Mouse (Mus musculus) testis, postnatal 14 days (tissue): ENCODE measurements around the gene Pdcd1lg2.

ENCODE experiments used
- DNase-seq: peaks from one replicate; pipeline ENCODE4 v3.0.0; 2021; ENCODE audit warnings: low spot score

The Pdcd1lg2 gene

DNA sequence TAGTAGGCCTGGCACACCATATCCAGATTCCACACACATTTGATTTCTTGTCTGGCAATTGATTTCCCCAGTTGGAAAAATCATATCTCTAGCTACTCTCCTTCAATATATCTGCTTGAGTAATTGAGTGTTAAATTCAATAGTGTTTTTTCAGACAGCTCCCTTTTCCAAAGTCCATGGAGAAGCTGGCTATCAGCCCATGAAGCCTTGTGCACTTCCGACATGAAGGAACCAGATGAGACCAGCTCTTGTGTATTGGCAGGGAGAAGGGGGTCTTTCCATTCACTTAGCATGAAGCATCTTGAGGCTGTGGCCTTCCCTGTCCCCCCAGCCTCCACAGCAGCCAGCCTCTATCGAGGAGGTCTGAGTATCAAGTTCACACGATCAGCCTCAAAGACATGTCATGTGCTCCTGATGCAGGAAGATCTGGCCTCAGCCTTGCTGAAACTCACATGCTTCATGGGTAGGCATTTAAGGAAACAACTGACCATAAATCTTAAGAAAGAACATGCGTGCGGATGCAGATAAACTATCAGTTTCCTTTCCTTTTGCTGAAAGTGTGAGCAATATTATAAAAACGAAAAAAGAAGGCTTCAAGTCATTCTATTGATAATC is 88.2 kb downstream of the Pdcd1lg2 start:
- DNase-seq = no peak

DNA sequence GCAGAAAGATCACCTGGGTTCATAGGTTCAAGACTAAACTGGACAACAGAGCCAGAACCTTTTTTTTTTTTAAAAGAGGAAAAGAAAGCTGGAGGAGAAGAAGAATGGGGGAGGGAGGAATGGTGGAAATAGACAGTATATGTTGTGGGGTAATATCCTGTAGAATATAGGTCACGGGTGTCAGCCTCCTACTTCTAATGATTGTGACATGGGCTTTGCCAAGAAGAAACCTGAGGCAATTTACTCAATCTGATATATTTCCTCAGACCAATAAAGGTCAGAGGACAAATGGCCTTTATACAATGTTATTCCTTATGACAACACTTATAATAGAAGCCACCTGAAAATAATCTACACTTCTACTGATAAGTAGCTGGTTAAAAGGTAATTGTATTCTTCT is 89.6 kb downstream of the Pdcd1lg2 start:
- DNase-seq = no peak

DNA sequence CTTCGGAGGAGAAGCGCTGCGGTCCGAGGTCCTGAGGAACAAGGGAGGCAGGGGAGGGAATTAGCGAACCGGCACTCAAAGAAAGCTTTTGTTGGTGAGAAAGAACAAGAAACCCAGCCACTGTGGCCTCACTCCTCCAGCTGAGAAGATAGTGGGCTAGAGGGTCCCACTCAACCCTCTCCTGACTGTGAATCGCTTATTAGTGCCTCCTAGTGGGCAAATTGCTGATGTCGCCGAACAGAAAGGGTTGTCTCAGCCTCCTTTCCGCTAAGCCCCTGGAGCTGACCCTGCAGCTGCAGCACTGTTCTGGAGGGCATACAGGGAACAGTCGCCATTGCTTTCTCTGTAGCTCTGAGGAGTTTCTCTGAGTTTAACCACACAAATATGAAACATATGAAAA is 90.4 kb downstream of the Pdcd1lg2 start:
- peak; percentile 55 for DNase-seq

DNA sequence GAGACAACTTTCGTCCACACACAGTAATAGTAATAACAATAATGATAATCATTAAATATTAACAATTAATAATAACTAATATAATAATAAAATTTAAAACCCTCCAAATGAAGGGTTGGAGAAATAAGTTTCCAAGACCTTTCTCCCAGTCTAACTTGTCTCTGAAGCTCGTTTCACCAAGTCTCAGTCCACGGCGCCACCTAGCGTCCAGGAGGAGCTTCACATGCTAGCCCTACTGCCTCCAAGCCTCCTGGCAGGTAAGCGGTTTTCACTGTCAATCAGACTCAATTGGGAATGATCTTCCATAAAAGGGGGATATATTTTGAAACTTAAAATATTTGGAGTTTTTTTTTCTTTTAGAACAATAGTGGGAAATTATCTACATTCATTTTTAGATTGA is 90.8 kb downstream of the Pdcd1lg2 start:
- DNase-seq = peak; percentile 86

DNA sequence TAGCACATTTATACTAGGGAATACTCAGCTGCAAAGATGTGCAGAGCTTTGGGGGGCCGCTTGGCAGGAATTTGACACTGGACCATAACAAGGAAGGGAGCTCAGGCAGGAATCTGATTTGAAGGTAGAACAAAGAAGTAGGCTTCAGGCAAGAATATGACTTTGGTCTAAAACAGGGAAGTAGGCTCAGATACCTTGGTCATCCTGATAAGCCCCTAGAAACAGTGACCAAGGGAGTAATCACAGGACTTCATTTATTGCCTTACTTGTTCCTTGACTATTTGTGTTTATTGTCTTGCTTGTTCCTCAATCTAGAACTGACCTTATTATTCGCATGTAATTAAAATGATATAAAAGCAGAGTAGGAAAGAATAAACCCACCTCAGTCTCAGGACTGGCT is 93.4 kb downstream of the Pdcd1lg2 start:
- DNase-seq = no peak

DNA sequence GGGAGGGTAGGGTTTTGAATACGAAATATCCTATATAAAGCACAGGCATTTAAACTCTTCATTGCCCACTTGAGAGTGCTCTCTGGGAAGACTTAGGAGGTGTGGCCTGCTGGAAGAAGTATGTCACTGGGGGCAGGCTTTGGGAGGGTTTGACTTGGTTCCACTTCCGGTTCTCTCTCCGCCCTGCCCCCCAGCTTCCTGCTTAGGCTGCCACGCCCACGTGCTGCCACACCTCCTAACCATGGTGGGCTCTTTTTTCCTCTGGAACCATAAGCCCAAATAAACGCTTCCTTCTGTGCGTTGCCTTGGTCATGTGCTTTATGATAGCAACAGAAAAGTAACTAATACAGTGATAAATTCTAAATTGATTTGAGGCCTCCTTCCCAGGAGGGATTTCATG is 94.9 kb downstream of the Pdcd1lg2 start:
- DNase-seq = peak; percentile 80

DNA sequence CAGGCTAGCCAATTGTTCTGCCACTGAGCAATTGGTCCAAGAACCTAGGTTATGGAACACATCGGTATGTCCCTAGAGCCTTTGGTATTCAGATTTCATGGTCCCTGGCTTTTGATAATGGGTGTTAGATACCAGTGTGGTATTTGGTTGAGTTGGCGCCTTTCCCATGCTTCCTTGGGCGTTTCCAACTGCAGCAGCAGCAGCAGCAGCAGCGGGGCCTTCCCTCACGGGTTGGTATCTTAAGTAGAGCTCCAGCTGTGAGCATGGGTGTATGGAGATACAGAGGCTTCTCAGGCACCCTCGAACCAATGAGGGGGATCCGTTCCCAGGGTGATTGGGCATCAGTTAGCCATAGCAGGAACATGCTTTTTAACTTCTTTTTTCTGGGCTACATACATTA is 97.5 kb downstream of the Pdcd1lg2 start:
- DNase-seq = no peak

DNA sequence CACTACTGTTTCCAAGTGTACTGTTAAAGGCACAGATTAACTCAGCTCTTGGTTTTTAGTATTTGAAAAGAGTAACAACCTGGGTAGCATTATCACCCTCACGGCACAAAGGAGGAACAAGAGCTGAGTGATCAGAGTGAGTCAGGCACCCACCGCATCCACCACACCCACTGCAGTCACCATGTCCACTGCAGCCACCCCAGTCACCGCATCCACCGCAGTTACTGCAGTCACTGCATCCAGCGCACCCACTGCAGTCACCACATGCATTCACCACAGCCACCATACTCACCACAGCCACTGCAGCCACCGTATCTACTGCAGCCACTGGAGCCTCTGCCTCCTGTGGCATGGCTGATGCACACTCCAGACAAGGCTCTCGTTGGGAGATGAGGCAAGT is 99.1 kb downstream of the Pdcd1lg2 start:
- no peak for DNase-seq

DNA sequence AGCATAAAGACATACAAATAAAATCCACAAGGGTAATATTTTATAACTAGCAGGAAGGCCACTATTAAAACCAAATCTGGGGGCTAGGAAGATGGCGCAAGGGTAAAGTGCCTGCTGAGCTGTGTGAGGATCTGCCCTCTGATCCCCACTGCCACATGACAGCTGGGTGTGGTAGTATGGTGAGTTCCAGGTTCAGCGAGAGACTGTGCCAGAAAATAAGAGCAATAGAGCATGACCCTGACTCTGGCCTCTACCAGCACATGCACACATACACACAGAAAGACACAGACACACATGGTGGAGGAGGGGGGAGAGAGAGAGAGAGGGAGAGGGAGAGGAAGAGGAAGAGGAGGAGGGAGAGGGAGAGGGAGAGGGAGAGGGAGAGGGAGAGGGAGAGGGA is 101.1 kb downstream of the Pdcd1lg2 start:
- no peak for DNase-seq

DNA sequence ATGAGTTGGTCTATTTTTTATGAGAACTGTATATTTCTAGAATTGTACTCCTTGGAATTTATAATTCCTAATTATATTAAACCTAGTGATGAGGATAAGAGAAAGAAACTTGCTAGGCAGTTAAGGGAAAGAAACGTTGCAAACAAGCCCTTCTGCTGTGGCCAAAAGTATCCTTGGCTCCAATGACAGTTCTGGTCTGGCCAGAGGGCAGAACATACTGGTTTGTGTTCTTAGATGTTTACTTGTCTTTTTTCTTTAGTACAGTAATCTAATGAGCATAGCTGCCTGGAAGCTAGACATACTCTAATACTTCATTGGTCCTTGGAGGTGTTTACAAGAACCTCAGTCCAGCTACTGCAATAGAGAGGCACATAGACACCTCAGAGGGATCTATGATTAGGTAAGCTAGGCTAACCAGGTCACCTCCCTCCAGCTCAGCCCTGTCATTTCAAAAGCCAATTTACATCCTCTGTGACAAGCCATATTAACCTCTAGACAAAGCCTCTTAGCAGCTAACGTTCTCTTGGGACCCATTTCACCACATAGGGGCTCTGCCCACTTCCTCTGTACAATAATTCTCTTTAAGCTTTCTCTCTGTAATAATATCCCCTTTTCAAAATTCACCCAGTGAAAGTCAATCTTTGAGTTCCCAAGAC is 102.5 kb downstream of the Pdcd1lg2 start:
- DNase-seq = no peak

DNA sequence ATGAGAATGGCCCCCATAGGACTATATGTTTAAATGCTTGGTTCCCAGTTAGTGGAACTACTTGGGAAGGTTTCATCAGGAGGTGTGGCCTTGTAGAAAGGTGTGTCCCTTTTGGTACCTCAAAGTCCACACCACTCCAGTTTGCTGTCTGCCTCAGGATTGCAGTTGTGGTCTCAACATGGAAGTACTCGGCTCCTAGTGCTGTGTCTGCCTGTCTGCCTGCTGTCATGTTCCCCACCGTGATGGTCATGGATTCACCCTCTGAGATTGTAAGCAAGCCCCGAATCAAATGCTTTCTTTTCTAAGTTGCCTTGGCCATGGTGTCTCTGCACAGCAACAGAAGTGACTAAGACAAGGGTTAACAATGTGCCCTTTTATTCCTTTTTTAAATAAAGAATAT is 103.4 kb downstream of the Pdcd1lg2 start:
- DNase-seq = no peak

DNA sequence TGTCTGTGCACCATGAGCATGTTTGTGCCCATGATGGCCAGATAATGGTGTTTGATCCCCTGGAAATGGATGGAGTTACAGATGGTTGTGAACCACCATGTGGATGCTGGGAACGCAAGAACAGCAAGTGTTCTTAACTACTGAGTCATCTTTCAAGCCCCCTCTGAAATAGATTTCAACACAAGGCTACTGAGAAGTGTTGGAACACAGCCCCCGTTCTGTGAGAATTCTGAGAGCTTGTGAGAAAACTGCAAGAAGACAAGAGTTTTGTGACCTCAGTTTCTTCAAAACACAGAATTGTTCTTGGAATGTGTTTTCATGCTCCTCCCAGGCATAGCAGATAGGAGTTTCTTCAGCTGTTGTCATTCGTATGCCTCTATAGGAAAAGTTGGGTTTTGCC is 104.7 kb downstream of the Pdcd1lg2 start:
- no peak for DNase-seq

DNA sequence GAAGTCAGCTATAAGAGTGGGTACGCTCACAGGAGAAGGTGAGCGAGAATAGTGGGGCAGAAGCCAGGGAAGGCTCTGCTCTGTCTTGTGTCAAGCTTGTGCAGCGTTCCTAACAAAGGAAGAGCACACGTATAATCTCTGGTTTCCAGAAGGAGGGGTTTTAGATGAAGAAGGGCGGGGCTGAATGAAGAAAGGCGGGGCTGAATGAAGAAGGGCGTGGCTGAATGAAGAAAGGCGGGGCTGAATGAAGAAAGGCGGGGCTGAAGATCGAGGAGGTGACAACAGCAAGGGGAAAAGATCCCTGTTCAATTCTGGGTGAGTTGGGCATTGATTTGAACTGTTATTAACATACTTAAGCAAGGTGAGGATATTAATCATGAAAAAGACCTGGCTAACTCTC is 105.3 kb downstream of the Pdcd1lg2 start:
- no peak for DNase-seq

DNA sequence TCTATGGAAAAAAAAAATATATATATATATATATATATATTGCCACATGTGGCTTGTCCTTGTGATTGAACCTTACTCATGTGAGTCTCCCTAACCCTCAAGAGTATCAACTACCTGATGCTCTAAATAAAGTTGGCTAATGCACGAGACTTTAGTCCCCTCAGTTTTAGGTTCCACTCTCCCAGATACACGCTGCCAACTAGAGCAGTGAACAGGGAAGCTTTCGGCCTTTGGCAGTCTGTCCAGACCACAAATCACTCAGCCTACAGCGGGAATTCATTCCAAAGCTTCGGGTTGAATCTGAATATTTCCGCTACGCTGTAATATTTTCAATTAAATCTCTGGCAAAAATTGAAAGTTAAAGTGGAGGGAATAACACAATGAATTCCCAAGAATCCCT is 107.7 kb downstream of the Pdcd1lg2 start:
- DNase-seq = no peak

DNA sequence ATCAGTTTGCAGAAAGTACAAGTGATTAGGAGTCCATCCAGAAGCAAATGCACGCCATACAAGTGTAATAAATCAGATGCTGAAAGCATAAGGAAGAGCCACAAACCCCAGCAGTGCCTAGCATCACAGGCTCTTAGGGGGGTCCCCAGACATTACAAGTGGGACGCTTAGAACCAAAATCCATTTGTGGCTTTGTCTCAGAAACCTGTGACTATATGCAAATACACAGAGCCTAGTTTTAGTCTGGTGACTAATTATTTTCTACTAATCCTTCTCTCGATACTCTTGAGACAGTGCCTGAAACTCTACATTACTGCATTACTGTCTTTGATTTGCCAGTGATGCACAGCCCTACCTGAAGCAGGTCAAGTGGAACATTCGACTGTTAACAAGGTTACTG is 108.2 kb downstream of the Pdcd1lg2 start:
- DNase-seq = no peak
